Mouse (Mus musculus) lung, embryonic 16.5 days (tissue): ENCODE results near the gene Ifih1. TPM values are rescaled to one million over a fixed set of nuclear protein-coding genes. Genes with fewer than 3 reads are reported as not detected.
A peak's percentile ranks its signal among the peaks of the same experiment; 100 is the strongest.

Experiments
- ATAC-seq: fragments of 200-750 bp; cut with Nextera tagmentation; 2 replicates; pipeline ENCODE4 v1.8.0; 2017; ENCODE audit warnings: low read depth, mild to moderate bottlenecking, moderate library complexity
- H3K27ac ChIP-seq: fragments of 300-500 bp; sonication (generic); 2 replicates; pipeline ENCODE4 v1.5.1; 2014; ENCODE audit warnings: mild to moderate bottlenecking, control low read depth, low read length
- H3K27me3 ChIP-seq: fragments of 300-500 bp; sonication (generic); 2 replicates; pipeline ENCODE4 v1.6.1; 2014; ENCODE audit warnings: low read depth, low read length, mixed read lengths; ENCODE audit not compliant: control insufficient read depth, insufficient read depth
- H3K36me3 ChIP-seq: fragments of 300-500 bp; sonication (generic); 2 replicates; pipeline ENCODE4 v1.6.1; 2014; ENCODE audit warnings: low read length; ENCODE audit not compliant: control insufficient read depth, insufficient read depth
- H3K4me1 ChIP-seq: fragments of 300-500 bp; sonication (generic); replicated peaks from 2 replicates; pipeline ENCODE4 v1.6.1; 2014; ENCODE audit warnings: low read length, mixed read lengths; ENCODE audit not compliant: control insufficient read depth, insufficient read depth
- H3K4me2 ChIP-seq: fragments of 300-500 bp; sonication (generic); 2 replicates; pipeline ENCODE4 v1.6.1; 2014; ENCODE audit warnings: low read depth, low read length, control low read depth
- H3K4me3 ChIP-seq: fragments of 300-500 bp; sonication (generic); 2 replicates; pipeline ENCODE4 v1.5.1; 2014; ENCODE audit warnings: mild to moderate bottlenecking, low read length, control low read depth
- H3K9ac ChIP-seq: fragments of 300-500 bp; sonication (generic); 2 replicates; pipeline ENCODE4 v1.6.1; 2014; ENCODE audit warnings: low read length, control low read depth
- H3K9me3 ChIP-seq: fragments of 300-500 bp; sonication (generic); 2 replicates; pipeline ENCODE4 v1.6.1; 2016; ENCODE audit warnings: low read length; ENCODE audit not compliant: control insufficient read depth
- WGBS: fragments of 180-500 bp; shearing (Covaris S2); extraction: QIAGEN DNeasy Blood & Tissue Kit; methylation state at CpG from one replicate; pipeline ENCODE4 v1.1.7; 2014; 5-methylcytosine and 5-hydroxymethylcytosine counted together
- polyA plus RNA-seq: library from polyadenylated mRNA; unstranded; fragments of >200 nt; fragmentation: Nextera tagmentation; extraction: Ambion mirVana; gene quantifications from 2 replicates; pipeline ENCODE4 v1.2.1, GENCODE M21; 2015

Ifih1 gene
- 2.8 and 3.3 TPM in 2 replicates for polyA plus RNA-seq

GRCm38 (mm10) chr2:62646014-62646645 is at the start of gene Ifih1:
Ifih1 (minus strand) TSS chr2:62646255.
- Histone ChIP-seq H3K4me3 (peak within 1 kb of the TSS; percentile 71), H3K4me2 (peak within 1 kb of the TSS; percentile 74), H3K4me1 (no peaks in the 10 kb centered on the region; the same call in 1 of the 2 replicates), H3K9ac (peak within 1 kb of the TSS; percentile 70), H3K27me3 (no peaks in the 10 kb centered on the region), H3K9me3 (no peaks in the 10 kb centered on the region), H3K36me3 (no peaks in the 10 kb centered on the region), H3K27ac (peak within 1 kb of the TSS; percentile 66)
- ATAC-seq: peak; percentile 91
- under 1% methylated on average over 30 of the region's 30 CpGs for WGBS

GRCm38 (mm10) chr2:62685934-62686333 is 39.9 kb upstream of the Ifih1 start:
- H3K4me2 ChIP-seq: no peak overlapping the region
- H3K9me3 ChIP-seq: no peaks in the 10 kb centered on the region
- no peak overlapping the region for H3K4me3 ChIP-seq
- no peak for ATAC-seq
- no peaks in the 10 kb centered on the region for H3K27me3 ChIP-seq
- 82% methylated on average over 6 of the region's 6 CpGs for WGBS
- no peaks in the 10 kb centered on the region for H3K4me1 ChIP-seq
- no peaks in the 10 kb centered on the region for H3K36me3 ChIP-seq
- no peak overlapping the region for H3K9ac ChIP-seq
- H3K27ac ChIP-seq: no peak overlapping the region

GRCm38 (mm10) chr2:62684989-62685595 is 39.0 kb upstream of the Ifih1 start:
- Histone ChIP-seq H3K9ac (no peak overlapping the region), H3K4me1 (no peaks in the 10 kb centered on the region), H3K36me3 (no peaks in the 10 kb centered on the region), H3K9me3 (no peaks in the 10 kb centered on the region), H3K27ac (no peak overlapping the region), H3K27me3 (no peaks in the 10 kb centered on the region), H3K4me2 (no peak overlapping the region), H3K4me3 (no peak overlapping the region)
- WGBS: 60% methylated on average over 3 of the region's 3 CpGs
- no peak for ATAC-seq

GRCm38 (mm10) chr2:62681667-62682066 is 35.6 kb upstream of the Ifih1 start:
- H3K4me3 ChIP-seq: no peak overlapping the region
- WGBS: 77% methylated on average over 8 of the region's 8 CpGs
- H3K27ac ChIP-seq: no peak overlapping the region
- H3K27me3 ChIP-seq: no peaks in the 10 kb centered on the region
- H3K9me3 ChIP-seq: no peaks in the 10 kb centered on the region
- H3K4me1 ChIP-seq: no peaks in the 10 kb centered on the region
- no peak for ATAC-seq
- H3K36me3 ChIP-seq: no peaks in the 10 kb centered on the region
- H3K9ac ChIP-seq: no peak overlapping the region
- no peak overlapping the region for H3K4me2 ChIP-seq

GRCm38 (mm10) chr2:62672788-62673187 is 26.7 kb upstream of the Ifih1 start:
- ATAC-seq: no peak
- H3K9me3 ChIP-seq: no peaks in the 10 kb centered on the region

GRCm38 (mm10) chr2:62670767-62671166 is 24.7 kb upstream of the Ifih1 start:
- Histone ChIP-seq H3K36me3 (no peaks in the 10 kb centered on the region), H3K4me3 (no peak overlapping the region), H3K27me3 (no peaks in the 10 kb centered on the region), H3K4me2 (no peak overlapping the region), H3K9ac (no peak overlapping the region), H3K9me3 (no peaks in the 10 kb centered on the region), H3K27ac (no peak overlapping the region), H3K4me1 (no peaks in the 10 kb centered on the region)
- no peak for ATAC-seq
- WGBS: 70% methylated on average over 4 of the region's 4 CpGs

More at GRCm38 (mm10) chr2:62672788-62673187, 26.7 kb upstream of the Ifih1 start:
- no peaks in the 10 kb centered on the region for H3K4me1 ChIP-seq
- no peaks in the 10 kb centered on the region for H3K27me3 ChIP-seq
- no peak overlapping the region for H3K9ac ChIP-seq
- no peak overlapping the region for H3K4me3 ChIP-seq
- H3K36me3 ChIP-seq: no peaks in the 10 kb centered on the region
- H3K4me2 ChIP-seq: no peak overlapping the region
- H3K27ac ChIP-seq: no peak overlapping the region
- 87% methylated on average over 5 of the region's 5 CpGs for WGBS

- no peaks in the 10 kb centered on the region for H3K9me3 ChIP-seq
- H3K9ac ChIP-seq: no peak overlapping the region
- ATAC-seq: no peak
- 77% methylated on average over 5 of the region's 5 CpGs for WGBS
- no peak overlapping the region for H3K27ac ChIP-seq
- no peak overlapping the region for H3K4me2 ChIP-seq
- H3K27me3 ChIP-seq: no peaks in the 10 kb centered on the region
- no peak overlapping the region for H3K4me3 ChIP-seq
- H3K36me3 ChIP-seq: no peaks in the 10 kb centered on the region
- H3K4me1 ChIP-seq: no peaks in the 10 kb centered on the region
These were observed 24.2 kb upstream of the Ifih1 start for GRCm38 (mm10) chr2:62670301-62670700.

GRCm38 (mm10) chr2:62669848-62670247 is 23.8 kb upstream of the Ifih1 start:
- 63% methylated on average over 3 of the region's 3 CpGs for WGBS
- H3K9ac ChIP-seq: no peak overlapping the region
- H3K4me1 ChIP-seq: no peaks in the 10 kb centered on the region
- no peak for ATAC-seq
- no peaks in the 10 kb centered on the region for H3K36me3 ChIP-seq
- no peaks in the 10 kb centered on the region for H3K9me3 ChIP-seq
- no peak overlapping the region for H3K27ac ChIP-seq
- H3K4me2 ChIP-seq: no peak overlapping the region
- no peaks in the 10 kb centered on the region; the same call in 1 of the 2 replicates for H3K27me3 ChIP-seq
- no peak overlapping the region for H3K4me3 ChIP-seq

- no peak overlapping the region for H3K27ac ChIP-seq
- no peaks in the 10 kb centered on the region for H3K36me3 ChIP-seq
- H3K27me3 ChIP-seq: no peaks in the 10 kb centered on the region; the same call in 1 of the 2 replicates
- ATAC-seq: no peak
- H3K9me3 ChIP-seq: no peaks in the 10 kb centered on the region
- WGBS: 48% methylated on average over 1 of the region's 1 CpGs
- no peak overlapping the region for H3K4me2 ChIP-seq
- no peak overlapping the region for H3K4me3 ChIP-seq
- H3K4me1 ChIP-seq: no peaks in the 10 kb centered on the region; the same call in 1 of the 2 replicates
- H3K9ac ChIP-seq: no peak overlapping the region
These were observed 19.5 kb upstream of the Ifih1 start for GRCm38 (mm10) chr2:62665536-62665935.
